Mouse (Mus musculus) embryonic facial prominence, embryonic 10.5 days (tissue): Measurements from ENCODE around the gene Hjurp. TPM values are rescaled to one million over a fixed set of nuclear protein-coding genes. Genes with fewer than 3 reads are reported as not detected.

ENCODE experiments used
- DNase-seq: peaks from one replicate; pipeline ENCODE4 v3.0.0-alpha.2; 2017; ENCODE audit warnings: low spot score
- H3K27ac ChIP-seq: fragments of 300-500 bp; sonication (generic); replicated peaks from 2 replicates; pipeline ENCODE4 v1.5.1; 2016; ENCODE audit warnings: mild to moderate bottlenecking
- H3K27me3 ChIP-seq: fragments of 300-500 bp; sonication (generic); replicated peaks from 2 replicates; pipeline ENCODE4 v1.6.1; 2016; ENCODE audit warnings: low read depth, mild to moderate bottlenecking; ENCODE audit not compliant: poor library complexity, severe bottlenecking
- H3K36me3 ChIP-seq: fragments of 300-500 bp; sonication (generic); replicated peaks from 2 replicates; pipeline ENCODE4 v1.6.1; 2016; ENCODE audit warnings: mild to moderate bottlenecking, moderate library complexity
- H3K4me1 ChIP-seq: fragments of 300-500 bp; sonication (generic); 2 replicates; pipeline ENCODE4 v1.6.1; 2016
- H3K4me3 ChIP-seq: fragments of 300-500 bp; sonication (generic); 2 replicates; pipeline ENCODE4 v1.5.1; 2016; ENCODE audit warnings: mild to moderate bottlenecking, moderate library complexity
- H3K9me3 ChIP-seq: fragments of 300-500 bp; sonication (generic); 2 replicates; pipeline ENCODE4 v1.6.1; 2016; ENCODE audit warnings: mild to moderate bottlenecking
- WGBS: fragments of 180-500 bp; shearing (Covaris S2); methylation state at CpG from one replicate; pipeline ENCODE4 v1.1.7; 2016; 5-methylcytosine and 5-hydroxymethylcytosine counted together
- polyA plus RNA-seq: library from polyadenylated mRNA; unstranded; fragments of >200 nt; fragmentation: Nextera tagmentation; extraction: Ambion mirVana; gene quantifications from 2 replicates; pipeline ENCODE4 v1.2.1, GENCODE M21; 2016

Hjurp gene
- polyA plus RNA-seq, 1 experiment from 2014 or later = 219 TPM

DNA sequence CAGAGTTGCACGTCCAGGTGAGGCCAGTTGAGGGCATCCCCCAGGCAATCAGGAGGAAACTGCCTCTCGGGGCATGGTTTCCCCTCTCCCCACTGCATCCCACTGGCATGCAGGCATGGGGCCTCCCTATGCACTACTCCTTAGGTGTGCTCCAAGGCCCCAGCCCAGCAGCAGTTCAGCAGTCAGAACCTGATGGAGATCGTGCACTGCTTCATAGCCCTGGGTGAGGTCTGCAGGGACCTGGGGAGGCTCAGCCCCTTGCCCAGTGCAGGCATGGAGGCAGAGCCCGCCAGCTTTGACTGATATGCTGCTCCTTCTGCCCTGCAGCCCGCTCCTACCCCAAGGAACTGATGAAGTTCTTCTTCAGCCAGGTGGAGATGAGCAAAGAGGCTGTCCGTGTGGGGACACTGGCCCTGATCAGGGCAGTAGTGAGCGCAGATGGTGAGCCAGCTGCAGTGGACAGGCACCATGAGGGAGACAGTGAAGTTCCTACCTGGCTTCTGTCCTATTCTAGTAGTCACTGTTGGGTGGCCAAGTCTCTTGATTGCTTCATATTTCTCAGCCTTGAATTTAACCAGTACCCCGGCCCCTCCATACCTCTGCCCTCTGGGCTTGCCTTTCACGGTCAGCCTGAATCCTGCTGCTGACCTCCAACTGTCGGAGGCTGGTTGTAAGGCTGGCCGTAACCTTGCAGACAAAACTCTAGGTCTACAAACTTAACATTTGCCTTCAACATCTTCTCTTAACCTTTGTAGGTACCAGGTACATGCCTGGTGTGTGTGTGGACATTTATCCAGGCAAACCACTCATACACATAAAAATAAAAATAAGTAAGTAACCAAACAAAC, 42.2 kb downstream of the Hjurp start:
- Histone ChIP-seq H3K9me3 (peaks cover 97% of the 10 kb centered on the region), H3K4me3 (no peak overlapping the region), H3K27ac (no peak overlapping the region), H3K27me3 (no peaks in the 10 kb centered on the region), H3K4me1 (no peaks in the 10 kb centered on the region), H3K36me3 (no peaks in the 10 kb centered on the region)
- 66% methylated on average over 11 of the region's 11 CpGs for WGBS
- DNase-seq = no peak

DNA sequence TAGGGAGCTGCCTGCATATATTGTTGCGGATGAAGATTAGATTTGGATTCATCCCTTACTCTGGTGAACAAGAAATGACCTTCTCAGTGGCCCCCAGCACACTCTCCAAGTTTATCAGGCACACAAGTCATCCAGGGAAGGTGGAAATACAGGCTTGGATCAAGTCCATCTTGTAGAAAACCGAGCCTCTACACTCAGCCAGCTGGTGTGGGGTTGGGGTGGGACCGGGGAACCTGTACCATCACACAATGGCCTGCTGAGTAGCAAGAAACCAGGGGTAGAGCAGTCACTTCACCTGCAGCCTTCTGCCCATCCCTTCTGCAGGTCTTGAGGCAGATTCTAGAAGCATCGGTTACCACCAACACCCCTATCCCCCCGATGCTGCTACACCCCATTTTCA, 42.8 kb downstream of the Hjurp start:
- H3K4me1 ChIP-seq = no peaks in the 10 kb centered on the region
- WGBS = 46% methylated on average over 5 of the region's 5 CpGs
- H3K27me3 ChIP-seq = no peaks in the 10 kb centered on the region
- peaks cover 97% of the 10 kb centered on the region for H3K9me3 ChIP-seq
- no peak for DNase-seq
- no peak overlapping the region for H3K27ac ChIP-seq
- no peaks in the 10 kb centered on the region for H3K36me3 ChIP-seq
- no peak overlapping the region for H3K4me3 ChIP-seq

DNA sequence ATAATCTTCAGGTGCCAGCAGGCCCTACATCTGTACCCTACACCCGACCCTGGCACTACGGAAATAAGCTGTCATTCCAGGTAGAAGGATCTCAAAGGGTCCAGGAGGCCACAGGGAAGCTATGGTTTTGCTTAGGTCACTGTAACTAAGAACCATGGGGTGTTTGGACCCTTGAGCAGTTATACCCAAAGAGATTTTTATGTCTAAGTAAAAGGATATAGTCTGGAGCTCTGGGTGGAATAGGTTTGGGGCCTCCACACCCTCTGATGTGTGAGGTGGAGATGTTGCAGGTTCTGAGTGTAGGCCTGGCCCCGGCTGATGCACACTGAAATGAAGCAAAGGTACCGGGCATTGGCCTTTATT, 43.2 kb downstream of the Hjurp start:
- Histone ChIP-seq H3K4me3 (no peak overlapping the region), H3K4me1 (no peaks in the 10 kb centered on the region), H3K27me3 (no peaks in the 10 kb centered on the region), H3K9me3 (peaks cover 97% of the 10 kb centered on the region), H3K27ac (no peak overlapping the region), H3K36me3 (no peaks in the 10 kb centered on the region)
- WGBS = 65% methylated on average over 4 of the region's 4 CpGs
- DNase-seq = no peak

DNA sequence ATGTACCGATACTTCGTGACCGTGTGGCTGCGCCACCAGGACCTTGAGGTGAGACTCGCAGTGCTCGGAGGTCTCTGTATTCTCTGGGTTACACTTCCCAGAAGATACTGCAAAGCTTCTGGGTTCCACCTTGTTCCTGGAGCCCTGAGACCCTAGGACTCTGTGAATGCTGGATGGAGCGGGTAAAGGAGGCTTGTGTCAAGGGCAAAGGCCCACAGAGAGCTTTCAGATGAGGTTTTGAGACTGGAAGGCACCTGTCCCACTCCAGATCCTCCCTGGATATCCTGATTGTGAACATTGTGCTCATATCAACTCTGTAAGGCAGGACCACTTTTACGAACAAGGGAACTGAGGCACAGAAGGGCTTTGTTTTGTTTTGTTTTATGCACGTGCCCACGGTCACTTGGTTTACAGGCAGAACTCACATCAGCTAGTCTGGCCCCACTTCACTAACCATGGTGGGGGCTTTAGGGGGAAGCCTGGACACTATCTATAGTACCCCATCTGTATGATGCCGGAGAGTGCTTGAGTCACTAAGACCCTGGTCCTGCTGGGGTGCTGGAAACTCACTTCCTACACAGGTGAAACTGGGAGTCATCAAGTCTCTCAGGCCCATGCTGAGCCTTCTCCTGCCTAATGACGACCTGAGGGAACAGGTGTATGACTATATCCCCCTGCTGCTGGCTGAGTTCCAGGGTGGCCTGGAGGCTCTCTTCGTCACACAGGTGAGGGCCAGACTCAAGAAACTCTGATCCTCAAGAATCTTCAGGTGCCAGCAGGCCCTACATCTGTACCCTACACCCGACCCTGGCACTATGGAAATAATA, 43.8 kb downstream of the Hjurp start:
- no peak overlapping the region for H3K4me3 ChIP-seq
- H3K27me3 ChIP-seq = no peaks in the 10 kb centered on the region
- no peak overlapping the region for H3K27ac ChIP-seq
- H3K9me3 ChIP-seq = peaks cover 97% of the 10 kb centered on the region
- no peak for DNase-seq
- no peaks in the 10 kb centered on the region for H3K36me3 ChIP-seq
- no peaks in the 10 kb centered on the region for H3K4me1 ChIP-seq
- 68% methylated on average over 14 of the region's 14 CpGs for WGBS

DNA sequence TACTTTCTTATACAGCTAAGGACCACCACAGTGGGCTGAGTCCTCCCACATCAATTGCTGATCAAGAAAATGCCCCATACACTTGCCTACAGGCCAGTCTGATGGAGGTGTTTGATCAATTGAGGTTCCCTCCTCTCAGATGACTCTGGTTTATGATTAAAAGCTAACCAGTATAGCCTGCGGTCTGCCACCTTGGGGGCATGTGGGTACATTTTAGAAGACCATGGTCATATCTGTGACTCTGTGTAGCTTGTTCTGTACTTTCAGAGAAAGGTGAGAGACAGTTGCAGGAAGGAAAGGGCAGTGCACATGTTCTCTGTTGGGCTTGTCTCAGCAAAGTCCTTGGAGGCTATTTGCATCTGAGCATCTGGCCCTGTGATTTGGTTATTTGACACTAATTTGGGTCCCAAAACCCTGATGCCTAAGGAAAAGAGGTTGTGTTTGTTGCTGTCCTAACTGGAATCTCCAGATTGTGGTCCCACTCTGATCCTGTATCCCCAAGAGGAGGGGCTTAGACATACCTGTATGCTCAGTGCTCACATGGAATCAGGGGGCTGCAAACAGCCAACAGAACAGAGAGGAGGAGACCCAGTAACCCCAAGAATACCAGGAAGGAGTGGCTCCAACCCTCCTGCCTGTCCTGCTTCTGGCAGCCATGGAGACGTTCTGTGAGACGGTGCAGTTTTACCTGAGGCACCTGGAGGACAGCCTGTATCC, 44.6 kb downstream of the Hjurp start:
- WGBS = 56% methylated on average over 3 of the region's 3 CpGs
- H3K9me3 ChIP-seq = peaks cover 97% of the 10 kb centered on the region
- H3K27me3 ChIP-seq = no peaks in the 10 kb centered on the region
- DNase-seq = no peak
- H3K27ac ChIP-seq = no peak overlapping the region
- H3K36me3 ChIP-seq = no peaks in the 10 kb centered on the region
- no peaks in the 10 kb centered on the region for H3K4me1 ChIP-seq
- no peak overlapping the region for H3K4me3 ChIP-seq

DNA sequence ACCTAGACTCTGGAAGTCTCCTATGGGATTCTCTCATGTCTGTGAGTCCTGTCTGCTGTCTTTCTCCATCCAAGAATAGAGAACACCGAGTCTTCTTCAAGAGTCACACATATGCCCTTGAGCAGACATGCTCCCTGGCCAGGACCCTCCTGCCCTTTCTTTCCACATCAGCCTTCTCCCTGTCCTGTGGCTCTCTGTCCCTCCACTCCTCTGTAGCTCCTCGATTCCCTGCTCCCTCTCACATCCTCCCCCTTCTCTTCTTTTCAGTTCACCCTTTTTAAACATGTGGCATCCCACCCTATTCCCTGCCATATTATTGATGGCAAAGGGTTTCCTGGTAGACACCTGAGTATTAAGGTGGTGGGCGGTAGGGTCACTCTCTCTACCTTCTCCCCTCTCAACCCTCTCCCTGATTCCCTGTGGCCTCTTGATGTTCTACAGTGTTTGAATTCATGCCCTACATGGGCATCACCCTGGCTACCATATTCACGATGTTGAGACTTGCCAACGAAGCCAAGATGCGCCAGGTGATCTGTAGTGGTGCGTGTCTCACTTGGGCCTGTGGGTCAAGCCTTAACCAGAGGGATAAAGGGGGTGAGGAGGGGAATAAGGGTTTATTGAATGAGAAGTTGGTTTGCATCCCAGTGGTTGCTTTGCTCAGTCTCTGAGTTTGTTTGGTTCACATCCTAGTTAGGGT, 45.5 kb downstream of the Hjurp start:
- Histone ChIP-seq H3K36me3 (no peaks in the 10 kb centered on the region), H3K9me3 (peaks cover 97% of the 10 kb centered on the region), H3K4me3 (no peak overlapping the region), H3K27ac (no peak overlapping the region), H3K27me3 (no peaks in the 10 kb centered on the region), H3K4me1 (no peaks in the 10 kb centered on the region)
- no peak for DNase-seq
- WGBS = 69% methylated on average over 7 of the region's 7 CpGs

DNA sequence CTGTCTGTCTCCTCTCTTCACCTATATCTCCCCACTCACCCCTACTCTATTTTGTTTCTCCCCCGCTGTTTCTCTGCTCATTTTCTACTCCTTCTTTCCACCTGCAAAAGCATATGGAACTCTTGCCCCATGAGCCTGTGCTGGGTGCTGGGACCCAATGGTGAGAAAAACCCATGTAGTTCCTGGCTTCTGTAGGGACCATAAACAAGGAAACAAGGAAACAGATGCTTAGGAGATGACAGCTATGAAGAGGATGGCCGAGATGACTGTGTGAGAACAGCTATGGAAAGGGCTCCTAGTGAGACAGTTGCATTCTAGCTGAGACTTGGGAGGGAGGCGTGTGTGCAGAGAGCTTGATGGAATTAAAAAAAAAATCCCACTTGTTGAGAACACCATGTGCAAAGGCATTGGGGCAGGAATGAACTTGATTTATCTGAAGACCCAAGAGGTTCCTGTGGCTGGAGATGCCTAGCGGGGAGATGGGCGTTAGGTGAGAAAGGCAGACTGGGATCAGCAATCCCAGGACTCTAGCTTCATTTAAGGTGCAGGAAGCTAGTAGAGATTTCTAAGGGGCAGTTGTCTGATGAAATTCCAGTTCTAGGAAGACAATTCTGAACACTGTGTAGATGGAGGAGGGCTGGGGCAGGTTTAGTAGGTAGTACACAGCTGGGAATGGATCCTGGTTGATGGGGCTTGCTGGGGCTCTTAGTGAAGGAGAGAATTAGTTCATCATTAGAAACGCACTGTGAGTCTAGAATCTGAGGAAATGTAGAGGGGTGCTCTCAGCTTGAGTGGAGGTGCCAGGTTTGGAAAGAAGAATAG, 46.2 kb downstream of the Hjurp start:
- H3K9me3 ChIP-seq = peaks cover 100% of the 10 kb centered on the region
- no peaks in the 10 kb centered on the region for H3K4me1 ChIP-seq
- WGBS = 76% methylated on average over 6 of the region's 6 CpGs
- no peak for DNase-seq
- no peaks in the 10 kb centered on the region for H3K36me3 ChIP-seq
- H3K27me3 ChIP-seq = no peaks in the 10 kb centered on the region
- H3K4me3 ChIP-seq = no peak overlapping the region
- no peak overlapping the region for H3K27ac ChIP-seq

DNA sequence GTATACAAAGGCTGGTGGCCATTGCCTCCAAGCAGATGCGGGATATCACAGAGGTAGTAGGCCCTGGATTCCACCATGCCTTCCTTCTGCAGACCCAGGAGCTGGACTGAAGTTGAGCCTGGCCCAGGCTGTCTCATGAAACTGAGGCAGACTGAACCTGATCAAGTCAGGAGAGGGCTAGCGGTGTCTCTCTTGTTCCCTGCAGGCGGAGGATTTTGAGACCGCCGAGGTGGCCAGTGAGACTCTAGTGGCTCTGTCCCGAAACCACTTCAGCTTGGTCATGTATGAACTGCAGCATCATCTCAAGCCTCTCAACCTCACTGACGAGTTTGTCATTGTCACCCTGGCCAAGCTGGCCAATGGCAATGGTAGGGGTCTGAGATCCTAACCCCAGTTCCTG, 47.0 kb downstream of the Hjurp start:
- no peak for DNase-seq
- Histone ChIP-seq H3K4me3 (no peak overlapping the region), H3K27me3 (no peaks in the 10 kb centered on the region), H3K27ac (no peak overlapping the region), H3K36me3 (no peaks in the 10 kb centered on the region), H3K9me3 (peaks cover 100% of the 10 kb centered on the region), H3K4me1 (no peaks in the 10 kb centered on the region)
- WGBS = 69% methylated on average over 7 of the region's 7 CpGs

DNA sequence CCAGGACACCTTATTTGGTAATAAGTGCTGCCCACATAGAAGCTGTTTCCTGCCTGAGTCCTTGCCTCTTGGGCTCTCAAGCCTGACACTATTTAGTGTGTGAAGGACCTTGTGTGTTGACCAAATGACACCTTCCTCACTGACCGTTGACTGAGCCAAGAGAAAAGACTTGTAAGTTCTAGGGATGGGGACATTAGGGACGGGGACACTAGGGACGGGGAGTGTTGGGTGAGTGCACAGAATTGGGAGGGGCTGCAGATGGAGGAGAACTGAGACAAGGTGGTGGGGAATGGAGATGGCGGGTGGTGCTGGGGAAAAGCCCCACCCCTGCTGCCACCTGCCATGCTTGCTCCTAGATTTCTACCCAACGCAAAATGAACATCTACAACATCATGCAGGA, 47.4 kb downstream of the Hjurp start:
- WGBS = 89% methylated on average over 5 of the region's 5 CpGs
- Histone ChIP-seq H3K9me3 (peaks cover 98% of the 10 kb centered on the region), H3K27ac (no peak overlapping the region), H3K4me1 (no peaks in the 10 kb centered on the region), H3K27me3 (no peaks in the 10 kb centered on the region), H3K36me3 (no peaks in the 10 kb centered on the region), H3K4me3 (no peak overlapping the region)
- no peak for DNase-seq

DNA sequence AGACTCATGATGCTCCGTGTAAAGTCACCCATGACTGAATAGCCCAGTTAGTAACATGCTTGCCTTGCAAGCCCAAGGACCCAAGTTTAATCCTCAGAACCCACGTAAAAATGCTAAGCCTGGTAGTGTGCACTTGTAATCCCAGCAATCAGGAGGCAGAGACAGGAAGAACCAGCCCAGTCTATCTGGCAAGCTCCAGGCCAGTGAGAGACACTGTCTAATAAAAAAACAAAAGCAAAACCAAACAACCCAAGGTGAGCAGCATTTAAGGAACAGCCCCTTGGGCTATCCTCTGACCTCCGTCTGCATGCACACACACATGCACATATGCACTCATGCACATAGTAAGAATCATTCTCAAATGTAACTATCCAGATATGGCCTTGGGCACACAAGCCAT, 47.9 kb downstream of the Hjurp start:
- Histone ChIP-seq H3K4me3 (no peak overlapping the region), H3K4me1 (no peaks in the 10 kb centered on the region), H3K27me3 (no peaks in the 10 kb centered on the region), H3K9me3 (peaks cover 93% of the 10 kb centered on the region), H3K27ac (no peak overlapping the region), H3K36me3 (no peaks in the 10 kb centered on the region)
- WGBS = 84% methylated on average over 3 of the region's 3 CpGs
- no peak for DNase-seq

DNA sequence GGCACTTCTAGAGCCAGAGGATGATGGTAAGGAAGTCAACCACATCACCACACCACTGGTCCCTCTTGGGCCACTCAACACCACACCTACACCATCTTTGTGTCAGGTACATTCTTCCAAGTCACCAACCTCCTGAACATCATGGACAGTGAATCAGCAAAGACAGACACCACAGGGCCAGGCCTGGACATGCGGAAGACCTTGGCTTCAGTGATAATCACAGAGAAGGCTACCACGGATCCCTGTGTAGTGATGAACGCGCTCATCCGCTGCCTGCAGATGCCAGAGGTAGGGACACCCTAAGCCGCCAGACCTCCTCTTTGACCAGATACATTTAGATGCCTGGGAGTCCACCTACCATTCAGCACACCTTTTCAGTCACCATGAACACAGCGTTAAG, 49.3 kb downstream of the Hjurp start:
- DNase-seq = no peak
- 70% methylated on average over 7 of the region's 7 CpGs for WGBS
- H3K4me3 ChIP-seq = no peak overlapping the region
- H3K4me1 ChIP-seq = no peaks in the 10 kb centered on the region
- peaks cover 79% of the 10 kb centered on the region for H3K9me3 ChIP-seq
- H3K27ac ChIP-seq = no peak overlapping the region
- H3K27me3 ChIP-seq = no peaks in the 10 kb centered on the region
- H3K36me3 ChIP-seq = no peaks in the 10 kb centered on the region
